Mouse (Mus musculus): ENCODE measurements around the gene Slc35a5.

The Slc35a5 gene

GRCm38 (mm10) chr16:45158522-45159388 is at the start of gene Slc35a5, which contains the start of gene Atg3:
Slc35a5 (minus strand) TSS chr16:45158706.
Atg3 (plus strand) TSS chr16:45158785.
- DNase-seq (ENCODE audit: low spot score) = peak; percentile 99

- no peak for DNase-seq (ENCODE audit: low spot score)
Observed at GRCm38 (mm10) chr16:45204859-45205670, 46.6 kb upstream of the Slc35a5 start.

- no peak for DNase-seq (ENCODE audit: low spot score)
Observed at GRCm38 (mm10) chr16:45204438-45204837, 45.9 kb upstream of the Slc35a5 start.

- DNase-seq (ENCODE audit: low spot score) = no peak
Observed at GRCm38 (mm10) chr16:45201395-45201794, 42.9 kb upstream of the Slc35a5 start.

GRCm38 (mm10) chr16:45196816-45197215 is 38.3 kb upstream of the Slc35a5 start:
- peak; percentile 92 for DNase-seq (ENCODE audit: low spot score)

- DNase-seq (ENCODE audit: low spot score) = peak; percentile 87
Observed at GRCm38 (mm10) chr16:45192613-45193012, 34.1 kb upstream of the Slc35a5 start.

GRCm38 (mm10) chr16:45181824-45182223 is 23.3 kb upstream of the Slc35a5 start:
- no peak for DNase-seq (ENCODE audit: low spot score)

- DNase-seq (ENCODE audit: low spot score) = no peak
Observed at GRCm38 (mm10) chr16:45178552-45178951, 20.0 kb upstream of the Slc35a5 start.

GRCm38 (mm10) chr16:45159389-45159716 is 847 bp upstream of the Slc35a5 start:
- no peak for DNase-seq (ENCODE audit: low spot score)

- DNase-seq (ENCODE audit: low spot score) = peak; percentile 83
Observed at GRCm38 (mm10) chr16:45158136-45158521, 377 bp downstream of the Slc35a5 start.

- no peak for DNase-seq (ENCODE audit: low spot score)
Observed at GRCm38 (mm10) chr16:45154741-45155250, 3.7 kb downstream of the Slc35a5 start.

GRCm38 (mm10) chr16:45148488-45149082 is 9.9 kb downstream of the Slc35a5 start:
- no peak for DNase-seq (ENCODE audit: low spot score)

GRCm38 (mm10) chr16:45145119-45145518 is 13.4 kb downstream of the Slc35a5 start:
- DNase-seq (ENCODE audit: low spot score) = no peak

GRCm38 (mm10) chr16:45142565-45142964 is 15.9 kb downstream of the Slc35a5 start:
- no peak for DNase-seq (ENCODE audit: low spot score)

- DNase-seq (ENCODE audit: low spot score) = no peak
Observed at GRCm38 (mm10) chr16:45141711-45142110, 16.8 kb downstream of the Slc35a5 start.

- DNase-seq (ENCODE audit: low spot score) = no peak
Observed at GRCm38 (mm10) chr16:45127936-45128710, 30.4 kb downstream of the Slc35a5 start.

GRCm38 (mm10) chr16:45124230-45125203 is 34.0 kb downstream of the Slc35a5 start:
- DNase-seq (ENCODE audit: low spot score) = peak; percentile 4

GRCm38 (mm10) chr16:45122571-45122970 is 35.9 kb downstream of the Slc35a5 start:
- peak; percentile 8 for DNase-seq (ENCODE audit: low spot score)

- no peak for DNase-seq (ENCODE audit: low spot score)
Observed at GRCm38 (mm10) chr16:45120844-45121425, 37.6 kb downstream of the Slc35a5 start.

- DNase-seq (ENCODE audit: low spot score) = no peak
Observed at GRCm38 (mm10) chr16:45118760-45119159, 39.7 kb downstream of the Slc35a5 start.

Data from embryo, embryonic 10.5 days (tissue).